Mouse (Mus musculus) hindbrain, embryonic 12.5 days (tissue): Measurements from ENCODE around the gene Cyp4f18. TPM values are rescaled to one million over a fixed set of nuclear protein-coding genes. Genes with fewer than 3 reads are reported as not detected.
"Not testable (repeated sequence)": the region's sequence is repeated elsewhere in the genome, so short reads cannot be mapped to it uniquely, and the experiment has no call there.

Experiments
- ATAC-seq: fragments of 200-750 bp; cut with Nextera tagmentation; 2 replicates; pipeline ENCODE4 v1.8.0; 2017; ENCODE audit warnings: moderate TSS enrichment; ENCODE audit not compliant: low FRiP score
- H3K27ac ChIP-seq: fragments of 300-500 bp; sonication (generic); 2 replicates; pipeline ENCODE4 v1.5.1; 2016; ENCODE audit warnings: mild to moderate bottlenecking
- H3K27me3 ChIP-seq: fragments of 300-500 bp; sonication (generic); 2 replicates; pipeline ENCODE4 v1.6.1; 2016; ENCODE audit warnings: mild to moderate bottlenecking
- H3K36me3 ChIP-seq: fragments of 300-500 bp; sonication (generic); 2 replicates; pipeline ENCODE4 v1.6.1; 2016; ENCODE audit warnings: mild to moderate bottlenecking
- H3K4me1 ChIP-seq: fragments of 300-500 bp; sonication (generic); 2 replicates; pipeline ENCODE4 v1.6.1; 2016
- H3K4me2 ChIP-seq: fragments of 300-500 bp; sonication (generic); replicated peaks from 2 replicates; pipeline ENCODE4 v1.6.1; 2016; ENCODE audit warnings: mild to moderate bottlenecking
- H3K4me3 ChIP-seq: fragments of 300-500 bp; sonication (generic); 2 replicates; pipeline ENCODE4 v1.5.1; 2016; ENCODE audit warnings: mild to moderate bottlenecking
- H3K9ac ChIP-seq: fragments of 300-500 bp; sonication (generic); 2 replicates; pipeline ENCODE4 v1.6.1; 2016; ENCODE audit warnings: mild to moderate bottlenecking, moderate library complexity
- H3K9me3 ChIP-seq: fragments of 300-500 bp; sonication (generic); replicated peaks from 2 replicates; pipeline ENCODE4 v1.6.1; 2016; ENCODE audit warnings: mild to moderate bottlenecking
- WGBS: fragments of 180-500 bp; shearing (Covaris S2); methylation state at CpG from one replicate; pipeline ENCODE4 v1.1.7; 2016; 5-methylcytosine and 5-hydroxymethylcytosine counted together
- polyA plus RNA-seq: library from polyadenylated mRNA; unstranded; fragments of >200 nt; fragmentation: Nextera tagmentation; extraction: Ambion mirVana; gene quantifications from 2 replicates; pipeline ENCODE4 v1.2.1, GENCODE M21; 2016

Cyp4f18 gene
- 0.27 and 0.94 TPM in 2 replicates for polyA plus RNA-seq

DNA sequence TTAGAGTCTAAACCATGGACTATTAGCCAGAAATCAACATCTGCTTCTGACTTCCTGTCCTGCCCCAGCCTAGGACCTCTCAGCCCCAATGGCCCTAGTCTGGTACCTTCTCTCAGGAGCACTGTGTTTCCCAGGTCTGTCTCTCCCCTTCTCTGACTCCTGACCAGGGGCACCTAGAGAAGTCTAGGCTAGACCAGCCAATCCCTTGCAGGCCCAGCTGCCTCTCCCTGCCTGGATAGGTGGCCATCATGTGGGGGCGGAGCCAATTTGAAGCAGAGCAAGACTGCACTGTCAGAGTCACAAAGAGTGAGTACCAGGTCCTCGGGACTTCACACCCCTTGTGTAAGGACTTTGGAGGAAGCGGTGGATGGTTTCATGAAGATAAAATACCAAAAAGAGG lies at the start of gene Cyp4f18:
TSS of gene Cyp4f18 (minus strand) at position 154 of the 400 bp plus-strand sequence.
- no peak within 1 kb of the TSS for H3K9ac ChIP-seq
- H3K27ac ChIP-seq = no peak within 1 kb of the TSS
- H3K9me3 ChIP-seq = peaks cover 5% of the 10 kb centered on the region; the same call in 1 of the 2 replicates
- no peak for ATAC-seq
- no peaks in the 10 kb centered on the region for H3K27me3 ChIP-seq
- H3K4me3 ChIP-seq = no peak within 1 kb of the TSS
- no peak within 1 kb of the TSS for H3K4me2 ChIP-seq
- WGBS = 70% methylated on average over 3 of the region's 3 CpGs
- H3K36me3 ChIP-seq = no peaks in the 10 kb centered on the region
- no peaks in the 10 kb centered on the region for H3K4me1 ChIP-seq

DNA sequence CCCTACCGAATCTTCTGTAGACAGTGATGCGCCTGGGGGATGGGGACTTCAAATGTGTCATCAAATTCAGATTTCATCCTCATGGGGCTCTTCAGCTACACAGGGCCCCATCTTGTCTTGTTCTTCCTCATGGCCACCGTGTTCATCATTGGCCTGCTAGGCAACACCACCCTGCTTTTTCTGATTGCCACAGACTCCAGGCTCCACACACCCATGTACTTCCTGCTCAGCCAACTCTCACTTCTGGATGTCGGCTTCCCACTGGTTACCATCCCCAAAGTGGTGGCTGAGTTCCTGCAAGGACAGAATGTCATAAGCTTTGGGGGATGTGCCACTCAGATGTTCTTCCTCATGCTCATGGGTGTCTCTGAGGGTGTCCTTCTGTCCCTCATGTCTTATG lies 48.2 kb upstream of the Cyp4f18 start:
- H3K27me3 ChIP-seq, H3K36me3 ChIP-seq, H3K4me2 ChIP-seq, ATAC-seq, H3K4me1 ChIP-seq, H3K27ac ChIP-seq, H3K9ac ChIP-seq, H3K9me3 ChIP-seq, H3K4me3 ChIP-seq: not testable (repeated sequence)
- WGBS = 84% methylated on average over 3 of the region's 4 CpGs

DNA sequence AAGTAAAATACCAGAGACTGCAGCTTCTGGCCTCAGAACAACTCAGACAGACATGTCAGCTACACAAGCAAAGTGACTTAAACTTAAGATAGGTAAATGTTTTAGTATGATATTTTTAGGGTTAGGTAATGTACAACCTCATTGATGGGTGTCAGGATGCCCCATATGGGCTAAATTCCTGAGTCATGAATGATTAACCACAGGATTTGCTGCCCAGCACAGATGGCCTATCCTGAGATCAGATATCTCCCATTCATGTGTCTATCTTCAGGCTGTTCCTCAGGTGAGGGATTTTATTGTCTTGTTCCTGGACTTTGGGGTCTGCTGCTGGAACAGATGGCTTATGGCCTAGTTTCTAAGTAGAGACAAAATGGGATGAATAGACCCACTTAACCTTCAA lies 45.2 kb upstream of the Cyp4f18 start:
- H3K36me3 ChIP-seq, H3K4me3 ChIP-seq, H3K4me2 ChIP-seq, H3K27ac ChIP-seq, H3K27me3 ChIP-seq, H3K4me1 ChIP-seq, H3K9ac ChIP-seq, H3K9me3 ChIP-seq, ATAC-seq: not testable (repeated sequence)

DNA sequence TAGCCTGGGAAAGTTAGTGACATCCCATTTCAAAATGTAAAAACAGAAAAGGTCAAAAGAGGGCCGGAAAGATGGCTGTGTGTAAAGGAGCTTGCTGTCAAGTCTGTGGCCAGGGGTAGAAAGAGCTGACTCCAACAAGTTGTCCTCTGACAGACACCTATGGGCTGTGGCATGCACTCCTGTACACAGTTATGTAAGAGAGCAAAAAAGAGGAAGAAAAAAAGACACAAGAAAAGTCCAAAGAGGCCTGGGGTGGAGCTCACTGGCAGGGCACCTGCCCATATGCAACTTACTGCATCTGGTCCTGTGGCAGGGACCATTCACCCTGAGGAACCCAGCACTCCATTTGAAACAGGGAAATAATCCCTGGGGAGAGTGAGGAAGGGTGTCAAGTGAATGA lies 33.1 kb upstream of the Cyp4f18 start:
- Histone ChIP-seq H3K4me3 (no peak overlapping the region), H3K4me2 (no peak overlapping the region), H3K9me3 (no peaks in the 10 kb centered on the region), H3K9ac (no peak overlapping the region), H3K27me3 (no peaks in the 10 kb centered on the region), H3K27ac (no peak overlapping the region), H3K36me3 (no peaks in the 10 kb centered on the region), H3K4me1 (no peaks in the 10 kb centered on the region)
- ATAC-seq = no peak
- 85% methylated on average over 1 of the region's 1 CpGs for WGBS

DNA sequence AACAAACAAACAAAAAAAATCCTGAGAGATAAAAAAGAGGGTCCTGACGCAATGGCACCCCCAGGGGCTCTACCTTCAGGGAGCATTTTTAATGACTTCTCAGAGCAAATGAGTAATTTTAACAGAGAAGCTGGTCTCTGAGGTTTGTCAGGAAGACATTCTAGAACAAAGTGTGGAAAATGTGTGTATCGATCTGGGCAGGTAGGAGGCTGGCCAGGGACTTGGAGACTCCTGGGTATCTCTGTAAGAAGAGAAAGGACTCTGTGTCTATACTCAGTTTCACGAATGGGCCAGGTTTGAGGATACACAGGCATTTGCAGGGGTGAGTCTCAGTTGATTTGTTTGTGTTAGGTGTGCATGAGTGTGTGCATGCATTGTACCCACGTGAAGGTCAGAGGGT lies 31.5 kb upstream of the Cyp4f18 start, which contains the start of gene Olfr372:
TSS of gene Olfr372 (plus strand) at position 301 of the 400 bp plus-strand sequence.
- H3K9ac ChIP-seq, H3K27ac ChIP-seq, H3K4me2 ChIP-seq, ATAC-seq, H3K4me1 ChIP-seq, H3K4me3 ChIP-seq, H3K27me3 ChIP-seq, H3K9me3 ChIP-seq, H3K36me3 ChIP-seq: not testable (repeated sequence)
- whole genome bisulfite sequencing = 81% methylated on average over 4 of the region's 4 CpGs

DNA sequence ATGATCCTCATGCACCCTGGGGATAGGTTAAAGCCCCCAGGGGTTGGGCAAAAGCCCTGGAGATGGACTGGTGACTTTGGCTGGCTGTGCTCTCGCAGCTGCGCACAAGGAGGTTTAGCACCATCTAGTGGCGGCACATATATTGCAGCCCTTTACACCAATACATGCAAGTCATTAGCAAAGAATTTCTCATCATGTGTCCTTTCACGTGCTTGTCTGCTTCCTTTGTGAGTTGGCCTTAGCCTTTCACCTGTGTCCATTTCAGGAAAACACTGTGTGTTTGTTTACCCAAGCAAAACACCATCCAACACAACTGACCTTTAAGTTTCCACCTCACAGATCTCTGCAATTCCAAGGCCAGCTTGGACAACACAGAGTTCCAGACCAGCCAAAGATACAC lies 23.5 kb upstream of the Cyp4f18 start:
- not testable (repeated sequence) for H3K36me3 ChIP-seq, ATAC-seq, H3K4me1 ChIP-seq, H3K27me3 ChIP-seq, H3K4me3 ChIP-seq, H3K9me3 ChIP-seq, H3K9ac ChIP-seq, H3K27ac ChIP-seq, H3K4me2 ChIP-seq
- WGBS = 40% methylated on average over 4 of the region's 4 CpGs

DNA sequence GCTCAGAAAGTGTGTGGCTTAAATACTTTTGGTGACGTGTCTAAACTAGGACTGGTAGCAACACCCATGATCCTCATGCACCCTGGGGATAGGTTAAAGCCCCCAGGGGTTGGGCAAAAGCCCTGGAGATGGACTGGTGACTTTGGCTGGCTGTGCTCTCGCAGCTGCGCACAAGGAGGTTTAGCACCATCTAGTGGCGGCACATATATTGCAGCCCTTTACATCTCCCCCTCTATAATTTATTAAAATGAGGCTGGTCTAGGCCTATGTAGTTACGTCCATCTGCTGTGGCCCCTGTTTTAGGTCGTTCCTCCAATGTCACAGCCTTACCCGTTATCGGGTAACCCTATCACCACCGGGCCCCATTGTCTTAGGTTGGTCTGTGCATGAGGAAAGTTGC lies 15.5 kb upstream of the Cyp4f18 start:
- not testable (repeated sequence) for ATAC-seq, H3K4me2 ChIP-seq
- 12% methylated on average over 5 of the region's 9 CpGs for WGBS

DNA sequence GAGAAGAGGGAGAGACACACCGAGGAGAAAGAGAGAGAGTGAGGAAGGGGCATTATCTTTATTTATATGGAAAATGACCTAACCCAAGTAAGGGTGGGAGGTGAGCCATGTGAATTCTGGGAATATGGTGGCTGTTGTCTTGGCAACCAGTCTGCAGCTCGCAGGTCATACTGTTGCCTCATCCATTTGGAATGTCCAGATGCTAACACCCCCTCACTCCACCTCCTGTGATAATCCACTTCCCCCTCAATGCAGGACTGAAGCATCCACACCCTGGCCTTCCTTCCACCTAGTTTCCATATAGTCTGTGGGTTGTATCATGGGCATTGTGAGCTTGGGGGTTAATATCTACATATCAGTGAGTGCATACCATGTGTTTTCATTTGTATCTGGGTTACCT lies 10.4 kb upstream of the Cyp4f18 start:
- Histone ChIP-seq H3K4me3 (no peak overlapping the region), H3K4me1 (no peaks in the 10 kb centered on the region), H3K4me2 (no peak overlapping the region), H3K36me3 (no peaks in the 10 kb centered on the region), H3K9me3 (no peaks in the 10 kb centered on the region), H3K9ac (no peak overlapping the region), H3K27me3 (no peaks in the 10 kb centered on the region), H3K27ac (no peak overlapping the region)
- ATAC-seq = no peak
- 62% methylated on average over 2 of the region's 2 CpGs for WGBS

More for the DNA sequence above, 15.5 kb upstream of the Cyp4f18 start:
- H3K9ac ChIP-seq, H3K4me3 ChIP-seq, H3K9me3 ChIP-seq, H3K27ac ChIP-seq, H3K27me3 ChIP-seq, H3K36me3 ChIP-seq, H3K4me1 ChIP-seq: not testable (repeated sequence)

DNA sequence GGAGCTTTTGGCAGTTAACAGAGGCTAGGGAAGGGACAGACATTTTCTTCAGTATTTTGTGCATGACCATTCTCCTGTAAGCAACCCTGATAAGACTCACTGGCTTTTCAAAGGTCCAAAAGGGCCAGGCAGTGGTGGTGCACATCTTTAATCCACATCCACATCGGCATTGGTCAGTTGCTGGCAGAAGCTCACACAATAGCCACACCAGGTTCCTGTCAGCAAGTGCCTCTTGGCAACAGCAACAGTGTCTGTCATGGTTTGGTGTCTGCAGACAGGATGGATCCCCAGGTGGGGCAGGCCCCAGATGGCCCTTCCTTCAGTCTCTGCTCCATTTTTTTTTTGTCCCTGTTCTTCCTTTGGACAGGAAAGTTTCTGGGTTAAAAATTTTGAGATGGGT lies 9.6 kb upstream of the Cyp4f18 start:
- H3K4me1 ChIP-seq, H3K4me3 ChIP-seq, H3K27me3 ChIP-seq, H3K36me3 ChIP-seq, H3K9ac ChIP-seq, H3K27ac ChIP-seq, H3K9me3 ChIP-seq, ATAC-seq, H3K4me2 ChIP-seq: not testable (repeated sequence)
- 81% methylated on average over 1 of the region's 1 CpGs for WGBS

DNA sequence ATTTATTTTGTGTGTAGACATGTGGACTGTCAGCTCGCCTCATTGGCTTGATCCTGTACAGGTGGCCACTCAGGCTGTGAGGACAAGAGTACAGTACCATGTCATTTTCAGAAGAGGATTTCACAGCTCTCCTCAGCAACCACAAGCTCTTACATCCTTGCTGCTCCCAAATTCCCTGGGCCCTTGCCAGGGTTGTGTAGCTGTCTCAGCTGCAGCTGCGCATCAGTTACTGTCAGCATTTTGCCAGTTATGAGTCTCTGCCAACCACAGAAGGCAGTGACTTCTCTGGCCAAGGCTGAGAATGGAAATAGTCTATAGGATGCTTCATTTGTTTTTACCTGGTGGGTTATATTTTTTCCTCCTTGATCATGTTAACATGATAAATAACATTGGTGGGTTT lies 8.7 kb upstream of the Cyp4f18 start:
- no peak overlapping the region for H3K4me3 ChIP-seq
- H3K36me3 ChIP-seq = no peaks in the 10 kb centered on the region
- WGBS = 83% methylated on average over 2 of the region's 2 CpGs
- H3K4me1 ChIP-seq = no peaks in the 10 kb centered on the region
- H3K27me3 ChIP-seq = no peaks in the 10 kb centered on the region
- H3K4me2 ChIP-seq = no peak overlapping the region
- H3K9me3 ChIP-seq = no peaks in the 10 kb centered on the region
- H3K9ac ChIP-seq = no peak overlapping the region
- no peak for ATAC-seq
- no peak overlapping the region for H3K27ac ChIP-seq

DNA sequence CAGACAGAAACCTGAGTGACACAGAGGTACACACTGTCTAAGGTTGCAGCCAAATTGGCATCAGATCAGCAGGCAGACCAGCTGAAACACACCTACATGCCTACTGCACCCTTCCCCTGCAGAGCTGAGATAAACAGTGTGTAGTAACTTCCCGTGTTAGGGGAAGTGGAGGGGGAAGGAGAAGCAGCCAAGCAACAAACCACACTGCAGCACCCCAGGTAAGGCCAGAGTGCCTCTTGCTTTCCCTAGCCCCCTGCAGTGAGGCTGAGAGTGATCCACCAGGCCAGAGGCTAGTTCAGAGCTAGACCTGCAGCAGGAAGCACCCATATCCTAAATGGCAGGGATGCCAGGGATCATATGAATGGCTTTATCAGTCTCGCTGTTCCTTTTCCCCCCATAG lies 7.9 kb upstream of the Cyp4f18 start:
- WGBS = 77% methylated on average over 2 of the region's 2 CpGs
- not testable (repeated sequence) for H3K27me3 ChIP-seq, H3K4me3 ChIP-seq, H3K9me3 ChIP-seq, H3K9ac ChIP-seq, H3K36me3 ChIP-seq, ATAC-seq, H3K4me1 ChIP-seq, H3K27ac ChIP-seq, H3K4me2 ChIP-seq

DNA sequence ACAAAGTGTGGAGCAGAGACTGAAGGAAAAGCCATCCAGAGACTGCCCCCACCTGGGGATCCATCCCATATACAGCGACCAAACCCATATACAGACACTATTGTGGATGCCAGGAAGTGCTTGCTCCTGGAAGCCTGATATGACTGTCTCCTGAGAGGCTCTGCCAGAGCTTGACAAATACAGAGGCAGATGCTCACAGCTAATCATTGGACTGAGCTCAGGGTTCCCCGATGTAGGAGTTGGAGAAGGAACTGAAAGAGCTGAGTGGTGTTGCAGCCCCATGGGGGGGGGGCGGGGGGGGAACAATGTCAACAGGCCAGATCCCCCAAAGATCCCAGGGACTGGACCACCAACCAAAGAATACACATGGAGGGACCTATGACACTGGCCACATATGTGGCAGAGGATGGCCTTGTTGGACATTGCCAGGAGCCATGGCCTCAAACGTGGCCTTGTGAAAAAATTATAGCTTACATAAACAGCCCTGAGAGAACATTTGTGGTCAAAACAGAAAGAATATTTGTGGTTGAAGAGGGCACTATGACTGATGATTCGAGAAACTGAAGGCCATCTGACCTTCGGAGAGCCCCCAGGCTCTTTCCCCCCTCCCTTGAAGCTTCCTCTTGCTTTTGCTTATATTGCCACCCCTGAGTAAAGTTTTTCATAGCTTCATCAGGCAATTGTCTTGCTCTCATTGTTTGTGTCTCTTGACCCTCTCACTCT lies 4.2 kb upstream of the Cyp4f18 start:
- H3K4me2 ChIP-seq, H3K27me3 ChIP-seq, H3K9me3 ChIP-seq, H3K27ac ChIP-seq, ATAC-seq, H3K36me3 ChIP-seq, H3K4me1 ChIP-seq, H3K9ac ChIP-seq, H3K4me3 ChIP-seq: not testable (repeated sequence)
- WGBS = 73% methylated on average over 6 of the region's 6 CpGs

DNA sequence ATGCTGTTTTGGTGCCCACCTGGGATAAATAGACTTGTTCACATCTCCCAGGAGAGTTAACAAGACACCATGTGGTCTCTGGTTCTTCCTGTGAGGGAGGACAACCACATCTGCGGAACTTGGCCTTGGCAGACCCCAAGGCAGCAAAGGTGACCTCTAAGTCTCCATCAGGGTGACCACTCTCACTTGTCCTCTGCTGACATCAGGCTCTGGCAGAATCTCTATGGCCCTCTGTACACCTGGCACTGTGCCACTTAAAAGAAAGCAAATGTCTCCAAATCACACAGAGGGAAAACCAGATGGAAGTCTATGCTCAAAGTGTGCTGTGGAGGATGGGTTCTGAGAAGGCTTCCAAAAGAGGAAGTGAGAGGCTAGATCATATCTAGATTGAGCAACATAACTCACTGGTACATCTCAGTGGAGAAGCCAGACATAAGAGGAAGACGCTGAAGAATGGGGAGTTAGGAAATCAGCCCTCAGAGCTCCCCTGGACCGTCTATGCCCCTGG lies 1.2 kb downstream of the Cyp4f18 start:
- H3K36me3 ChIP-seq = no peaks in the 10 kb centered on the region
- no peaks in the 10 kb centered on the region for H3K4me1 ChIP-seq
- 73% methylated on average over 3 of the region's 3 CpGs for WGBS
- no peak overlapping the region for H3K4me2 ChIP-seq
- no peaks in the 10 kb centered on the region for H3K27me3 ChIP-seq
- no peak overlapping the region for H3K9ac ChIP-seq
- H3K9me3 ChIP-seq = peaks cover 5% of the 10 kb centered on the region; the same call in 1 of the 2 replicates
- no peak overlapping the region for H3K4me3 ChIP-seq
- no peak for ATAC-seq
- no peak overlapping the region for H3K27ac ChIP-seq
